ENCODE assay signal across 13 mouse cellular contexts in the genomic region with DNA sequence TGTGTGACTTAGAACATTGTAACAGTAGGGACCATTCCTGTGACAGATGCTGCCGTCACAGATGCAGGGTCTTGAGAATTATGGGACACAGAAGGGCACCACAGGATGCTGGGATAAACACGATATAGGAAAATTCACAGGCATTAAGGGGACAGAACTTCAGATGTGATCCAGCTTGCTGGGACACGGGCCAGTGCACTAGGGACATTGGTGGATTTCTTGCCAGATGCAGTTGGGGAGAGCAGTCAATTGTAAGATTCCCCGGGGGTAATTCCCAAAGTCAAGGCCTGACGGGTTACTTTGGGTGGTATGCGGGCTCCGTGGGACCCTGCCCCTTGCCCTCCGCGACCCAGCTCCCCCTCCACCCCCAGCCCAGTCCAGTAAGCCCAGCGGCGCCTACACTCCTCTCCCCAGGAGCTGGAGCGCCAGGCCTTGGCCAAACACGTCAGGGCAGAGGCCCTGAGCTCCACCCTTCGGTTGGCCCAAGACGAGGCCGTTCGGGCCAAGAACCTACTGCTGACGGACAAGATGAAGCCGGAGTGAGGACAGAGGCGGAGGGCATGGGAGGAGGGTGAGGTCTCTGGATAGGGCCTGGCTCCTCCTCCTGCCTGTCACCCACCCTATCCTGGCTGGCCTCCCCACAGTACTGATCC. TPM values are rescaled to one million over a fixed set of nuclear protein-coding genes. Genes with fewer than 3 reads are reported as not detected.
DNase-seq lines count a peak whose midpoint lies in the region; ATAC-seq and TF ChIP-seq lines count a peak whose summit lies in the region.
"Had no signal": no experiment of that assay in that cellular context is flagged by ENCODE, and none has a peak within 500 bp of the region (broad histone marks: within the 10 kb centered on the region; RNA-seq: fewer than 3 reads in every experiment).

No protein-coding gene starts in this region.

- H3K9ac ChIP-seq in forebrain, embryonic 13.5 days, result peak overlapping the region; percentile 30; the same call in 1 of the 2 replicates
- no peak overlapping the region for H3K9ac ChIP-seq in forebrain, embryonic 14.5 days (ENCODE audit: low read length)
- H3K9ac ChIP-seq in midbrain, embryonic 16.5 days (ENCODE audit: low read depth, low read length), result no peak overlapping the region
- no peak overlapping the region for H3K9ac ChIP-seq in heart, postnatal 0 days (replicated peaks; ENCODE audit: low read depth, low read length)
- peak overlapping the region; percentile 51; the same call in 1 of the 2 replicates for H3K9ac ChIP-seq in stomach, embryonic 16.5 days (ENCODE audit: low read length)
- H3K9ac ChIP-seq: stomach, embryonic 15.5 days had no signal

- H3K4me2 ChIP-seq in forebrain, embryonic 13.5 days, result no peak overlapping the region
- no peak overlapping the region for H3K4me2 ChIP-seq in forebrain, embryonic 14.5 days (ENCODE audit: low read length)
- no peak overlapping the region for H3K4me2 ChIP-seq in midbrain, embryonic 16.5 days (ENCODE audit: low read length)
- no peak overlapping the region for H3K4me2 ChIP-seq in heart, postnatal 0 days (ENCODE audit: low read depth, low read length)
- no peak overlapping the region for H3K4me2 ChIP-seq in stomach, embryonic 16.5 days (ENCODE audit: low read depth, low read length)
- H3K4me2 ChIP-seq: stomach, embryonic 15.5 days had no signal

- H3K4me1 ChIP-seq in forebrain, embryonic 13.5 days, result peaks cover 8% of the 10 kb centered on the region
- H3K4me1 ChIP-seq in forebrain, embryonic 14.5 days (ENCODE audit: control insufficient read depth, insufficient read depth, low read length), result peaks cover 6% of the 10 kb centered on the region
- H3K4me1 ChIP-seq in midbrain, embryonic 10.5 days, result peaks cover 17% of the 10 kb centered on the region
- H3K4me1 ChIP-seq in midbrain, embryonic 16.5 days (ENCODE audit: control insufficient read depth, insufficient read depth, low read length), result no peaks in the 10 kb centered on the region
- H3K4me1 ChIP-seq in heart, postnatal 0 days (ENCODE audit: control insufficient read depth, insufficient read depth), result 0 out of 2 replicates have a peak, but pooled peaks cover 2% of the 10 kb centered on the region
- H3K4me1 ChIP-seq in stomach, embryonic 16.5 days (ENCODE audit: control insufficient read depth, insufficient read depth, low read length), result 0 out of 2 replicates have a peak, but pooled peaks cover 3% of the 10 kb centered on the region

- 82% methylated on average over 20 of the region's 20 CpGs for WGBS in forebrain, embryonic 13.5 days
- WGBS in forebrain, embryonic 14.5 days, result 79% methylated on average over 20 of the region's 20 CpGs
- 76% methylated on average over 20 of the region's 20 CpGs for WGBS in midbrain, embryonic 10.5 days
- WGBS in midbrain, embryonic 16.5 days, result 75% methylated on average over 20 of the region's 20 CpGs
- 66% methylated on average over 20 of the region's 20 CpGs for WGBS in heart, postnatal 0 days
- 66% methylated on average over 20 of the region's 20 CpGs for WGBS in stomach, embryonic 16.5 days

- no peak for TF ChIP-seq EP300 in heart, postnatal 0 days (IDR thresholded peaks at IDR 0.05; ENCODE audit: low read depth)

- no peak overlapping the region for H3K27ac ChIP-seq in forebrain, embryonic 13.5 days
- no peak overlapping the region for H3K27ac ChIP-seq in forebrain, embryonic 14.5 days (ENCODE audit: low read depth, low read length)
- H3K27ac ChIP-seq in midbrain, embryonic 10.5 days (replicated peaks), result 0 out of 2 replicates have a peak overlapping the region, but pooled peaks have one; percentile 28
- H3K27ac ChIP-seq in midbrain, embryonic 16.5 days (ENCODE audit: low read length), result no peak overlapping the region
- peak overlapping the region; percentile 25; the same call in 1 of the 2 replicates for H3K27ac ChIP-seq in heart, postnatal 0 days (ENCODE audit: low read depth)
- no peak overlapping the region for H3K27ac ChIP-seq in stomach, embryonic 16.5 days (ENCODE audit: low read length)
- H3K27ac ChIP-seq: left cerebral cortex, adult 2 months; stomach, embryonic 15.5 days had no signal

- peaks cover 35% of the 10 kb centered on the region for H3K36me3 ChIP-seq in forebrain, embryonic 13.5 days (ENCODE audit: poor library complexity, severe bottlenecking)
- H3K36me3 ChIP-seq in forebrain, embryonic 14.5 days (ENCODE audit: control insufficient read depth, insufficient read depth, low read length), result peaks cover 39% of the 10 kb centered on the region
- H3K36me3 ChIP-seq in midbrain, embryonic 10.5 days, result peaks cover 33% of the 10 kb centered on the region
- peaks cover 11% of the 10 kb centered on the region for H3K36me3 ChIP-seq in midbrain, embryonic 16.5 days (ENCODE audit: control insufficient read depth, insufficient read depth, low read length)
- H3K36me3 ChIP-seq in heart, postnatal 0 days (replicated peaks; ENCODE audit: control insufficient read depth, insufficient read depth, low read length), result 0 out of 2 replicates have a peak, but pooled peaks cover 7% of the 10 kb centered on the region
- H3K36me3 ChIP-seq in stomach, embryonic 16.5 days (ENCODE audit: control insufficient read depth, insufficient read depth, low read length), result peaks cover 3% of the 10 kb centered on the region; the same call in 1 of the 2 replicates
- H3K36me3 ChIP-seq: stomach, embryonic 15.5 days had no signal

- TF ChIP-seq CTCF in heart, postnatal 0 days (IDR thresholded peaks at IDR 0.05; ENCODE audit: low read depth), result no peak

- peaks cover 5% of the 10 kb centered on the region for H3K27me3 ChIP-seq in forebrain, embryonic 13.5 days
- H3K27me3 ChIP-seq in forebrain, embryonic 14.5 days (replicated peaks; ENCODE audit: control insufficient read depth, insufficient read depth, low read length), result no peaks in the 10 kb centered on the region
- H3K27me3 ChIP-seq in midbrain, embryonic 10.5 days (ENCODE audit: low read depth, poor library complexity, severe bottlenecking), result peaks cover 11% of the 10 kb centered on the region; the same call in 1 of the 2 replicates
- no peaks in the 10 kb centered on the region; the same call in none of the 2 replicates for H3K27me3 ChIP-seq in midbrain, embryonic 16.5 days (ENCODE audit: control insufficient read depth, insufficient read depth, low read depth, low read length)
- H3K27me3 ChIP-seq in heart, postnatal 0 days (ENCODE audit: control insufficient read depth, insufficient read depth, low read length), result no peaks in the 10 kb centered on the region
- no peaks in the 10 kb centered on the region for H3K27me3 ChIP-seq in stomach, embryonic 16.5 days (ENCODE audit: control insufficient read depth, insufficient read depth, low read length)
- H3K27me3 ChIP-seq: stomach, embryonic 15.5 days had no signal

- H3K4me3 ChIP-seq in forebrain, embryonic 13.5 days, result no peak overlapping the region
- H3K4me3 ChIP-seq in forebrain, embryonic 14.5 days (ENCODE audit: low read depth, low read length), result no peak overlapping the region
- no peak overlapping the region for H3K4me3 ChIP-seq in midbrain, embryonic 10.5 days
- H3K4me3 ChIP-seq in midbrain, embryonic 16.5 days (ENCODE audit: low read depth, low read length), result no peak overlapping the region
- H3K4me3 ChIP-seq in heart, postnatal 0 days (ENCODE audit: low read depth, low read length), result no peak overlapping the region
- H3K4me3 ChIP-seq in stomach, embryonic 16.5 days (replicated peaks; ENCODE audit: low read length), result no peak overlapping the region
- H3K4me3 ChIP-seq: left cerebral cortex, adult 2 months; stomach, embryonic 15.5 days had no signal

- DNase-seq in forebrain, embryonic 14.5 days (ENCODE audit: low spot score), result no peak
- DNase-seq in midbrain, embryonic 10.5 days (ENCODE audit: low spot score), result no peak
- DNase-seq in heart, postnatal 0 days (ENCODE audit: low spot score), result no peak
- no peak for DNase-seq in thymus, postnatal 0 days (ENCODE audit: low spot score)

- H3K9me3 ChIP-seq in forebrain, embryonic 13.5 days (replicated peaks), result no peaks in the 10 kb centered on the region
- H3K9me3 ChIP-seq in forebrain, embryonic 14.5 days (replicated peaks; ENCODE audit: control insufficient read depth, low read length), result no peaks in the 10 kb centered on the region
- H3K9me3 ChIP-seq in midbrain, embryonic 10.5 days (replicated peaks), result no peaks in the 10 kb centered on the region
- no peaks in the 10 kb centered on the region for H3K9me3 ChIP-seq in midbrain, embryonic 16.5 days (replicated peaks; ENCODE audit: control insufficient read depth, low read length, poor library complexity, severe bottlenecking)
- H3K9me3 ChIP-seq in heart, postnatal 0 days (replicated peaks; ENCODE audit: control insufficient read depth, low read length), result no peaks in the 10 kb centered on the region
- H3K9me3 ChIP-seq in stomach, embryonic 16.5 days (replicated peaks; ENCODE audit: control insufficient read depth, low read length), result no peaks in the 10 kb centered on the region
- H3K9me3 ChIP-seq: stomach, embryonic 15.5 days had no signal

- ATAC-seq in forebrain, embryonic 13.5 days, result no peak
- no peak for ATAC-seq in forebrain, embryonic 14.5 days
- ATAC-seq in midbrain, embryonic 16.5 days, result no peak
- no peak for ATAC-seq in heart, postnatal 0 days (ENCODE audit: insufficient read depth, low read depth)
- no peak; the same call in 1 of the 2 replicates for ATAC-seq in stomach, embryonic 16.5 days (ENCODE audit: insufficient read depth, low FRiP score)
- ATAC-seq in CD4-positive, CD25-positive, alpha-beta regulatory T cell, adult 4 months, result no peak
- ATAC-seq: hindbrain, embryonic 16.5 days had no signal

RNA-seq across cellular contexts. Expression of a gene that starts 14.3 kb away (rescaled TPM):
- polyA plus RNA-seq in forebrain, embryonic 13.5 days (2015; fragmentation: Nextera tagmentation; extraction: Ambion mirVana), result 0.20 TPM in 1 of 2 replicates, not detected in the other
- polyA plus RNA-seq in forebrain, embryonic 14.5 days (2014; fragmentation: Nextera tagmentation; extraction: Ambion mirVana), result not detected in 2 replicates
- 0.11 and 0.14 TPM in 2 replicates for polyA plus RNA-seq in midbrain, embryonic 10.5 days (2016; fragmentation: Nextera tagmentation; extraction: Ambion mirVana)
- 0.10 and 0.25 TPM in 2 replicates for polyA plus RNA-seq in midbrain, embryonic 16.5 days (2015; fragmentation: Nextera tagmentation; extraction: Ambion mirVana)
- not detected in 2 replicates for total RNA-seq in heart, postnatal 0 days (2014; rRNA removed; ENCODE audit: low replicate concordance)
- 0.16 and 0.27 TPM in 2 replicates for polyA plus RNA-seq in heart, postnatal 0 days (2015; fragmentation: Nextera tagmentation; extraction: Ambion mirVana)
- polyA plus RNA-seq in stomach, embryonic 16.5 days (2015; fragmentation: Nextera tagmentation; extraction: Ambion mirVana), result 0.06 TPM in 1 of 2 replicates, not detected in the other
- polyA plus RNA-seq in thymus, postnatal 0 days (2015; fragmentation: Nextera tagmentation; extraction: Ambion mirVana), result 0.23 and 0.25 TPM in 2 replicates
- not detected for polyA plus RNA-seq in CD4-positive, CD25-positive, alpha-beta regulatory T cell, adult 4 months (2017; shearing (Covaris generic))
- total RNA-seq: adrenal gland, postnatal 36 days; common myeloid progenitor, adult 5-6 weeks had no signal
- polyA plus RNA-seq: hindbrain, embryonic 16.5 days had no signal

RNA-seq across cellular contexts. Expression of a gene that starts 17.3 kb away (rescaled TPM):
- polyA plus RNA-seq in forebrain, embryonic 13.5 days (2015; fragmentation: Nextera tagmentation; extraction: Ambion mirVana), result 40.2 and 43.1 TPM in 2 replicates
- 37.3 and 41.0 TPM in 2 replicates for polyA plus RNA-seq in forebrain, embryonic 14.5 days (2014; fragmentation: Nextera tagmentation; extraction: Ambion mirVana)
- polyA plus RNA-seq in midbrain, embryonic 10.5 days (2016; fragmentation: Nextera tagmentation; extraction: Ambion mirVana), result 22.3 and 26.8 TPM in 2 replicates
- polyA plus RNA-seq in midbrain, embryonic 16.5 days (2015; fragmentation: Nextera tagmentation; extraction: Ambion mirVana), result 58.4 and 63.1 TPM in 2 replicates
- total RNA-seq in heart, postnatal 0 days (2014; rRNA removed; ENCODE audit: low replicate concordance), result 7.5 and 12.7 TPM in 2 replicates
- 3.4 and 3.9 TPM in 2 replicates for polyA plus RNA-seq in heart, postnatal 0 days (2015; fragmentation: Nextera tagmentation; extraction: Ambion mirVana)
- polyA plus RNA-seq in stomach, embryonic 16.5 days (2015; fragmentation: Nextera tagmentation; extraction: Ambion mirVana), result 19.9 and 23.4 TPM in 2 replicates
- polyA plus RNA-seq in thymus, postnatal 0 days (2015; fragmentation: Nextera tagmentation; extraction: Ambion mirVana), result 1.2 and 2.0 TPM in 2 replicates
- polyA plus RNA-seq in CD4-positive, CD25-positive, alpha-beta regulatory T cell, adult 4 months (2017; shearing (Covaris generic)), result under 1 TPM; 0.36 to 0.92 TPM

RNA-seq across cellular contexts. Expression of a gene that starts 28.0 kb away (rescaled TPM):
- polyA plus RNA-seq in forebrain, embryonic 13.5 days (2015; fragmentation: Nextera tagmentation; extraction: Ambion mirVana), result 81.7 and 87.2 TPM in 2 replicates
- 85.6 and 99.3 TPM in 2 replicates for polyA plus RNA-seq in forebrain, embryonic 14.5 days (2014; fragmentation: Nextera tagmentation; extraction: Ambion mirVana)
- 74.2 and 77.0 TPM in 2 replicates for polyA plus RNA-seq in midbrain, embryonic 10.5 days (2016; fragmentation: Nextera tagmentation; extraction: Ambion mirVana)
- 122 and 136 TPM in 2 replicates for polyA plus RNA-seq in midbrain, embryonic 16.5 days (2015; fragmentation: Nextera tagmentation; extraction: Ambion mirVana)
- total RNA-seq in heart, postnatal 0 days (2014; rRNA removed; ENCODE audit: low replicate concordance), result 63.1 and 99.0 TPM in 2 replicates
- 36.2 and 37.1 TPM in 2 replicates for polyA plus RNA-seq in heart, postnatal 0 days (2015; fragmentation: Nextera tagmentation; extraction: Ambion mirVana)
- 52.6 and 55.6 TPM in 2 replicates for polyA plus RNA-seq in stomach, embryonic 16.5 days (2015; fragmentation: Nextera tagmentation; extraction: Ambion mirVana)
- polyA plus RNA-seq in thymus, postnatal 0 days (2015; fragmentation: Nextera tagmentation; extraction: Ambion mirVana), result 34.5 and 37.5 TPM in 2 replicates
- polyA plus RNA-seq in CD4-positive, CD25-positive, alpha-beta regulatory T cell, adult 4 months (2017; shearing (Covaris generic)), result 1 to 10 TPM; 6.2 to 7.4 TPM

RNA-seq across cellular contexts. Expression of a gene that starts 29.1 kb away (rescaled TPM):
- 815 and 859 TPM in 2 replicates for polyA plus RNA-seq in forebrain, embryonic 13.5 days (2015; fragmentation: Nextera tagmentation; extraction: Ambion mirVana)
- 241 and 274 TPM in 2 replicates for polyA plus RNA-seq in forebrain, embryonic 14.5 days (2014; fragmentation: Nextera tagmentation; extraction: Ambion mirVana)
- polyA plus RNA-seq in midbrain, embryonic 10.5 days (2016; fragmentation: Nextera tagmentation; extraction: Ambion mirVana), result 908 and 945 TPM in 2 replicates
- 671 and 697 TPM in 2 replicates for polyA plus RNA-seq in midbrain, embryonic 16.5 days (2015; fragmentation: Nextera tagmentation; extraction: Ambion mirVana)
- total RNA-seq in heart, postnatal 0 days (2014; rRNA removed; ENCODE audit: low replicate concordance), result 152 and 173 TPM in 2 replicates
- 271 and 300 TPM in 2 replicates for polyA plus RNA-seq in heart, postnatal 0 days (2015; fragmentation: Nextera tagmentation; extraction: Ambion mirVana)
- 302 and 324 TPM in 2 replicates for polyA plus RNA-seq in stomach, embryonic 16.5 days (2015; fragmentation: Nextera tagmentation; extraction: Ambion mirVana)
- polyA plus RNA-seq in thymus, postnatal 0 days (2015; fragmentation: Nextera tagmentation; extraction: Ambion mirVana), result 364 and 365 TPM in 2 replicates
- polyA plus RNA-seq in CD4-positive, CD25-positive, alpha-beta regulatory T cell, adult 4 months (2017; shearing (Covaris generic)), result 100 to 1,000 TPM in 1 of 2 experiments, 10 to 100 TPM in 1; 39.7 to 114 TPM

RNA-seq across cellular contexts. Expression of a gene that starts 40.1 kb away (rescaled TPM):
- polyA plus RNA-seq in forebrain, embryonic 13.5 days (2015; fragmentation: Nextera tagmentation; extraction: Ambion mirVana), result 67.9 and 72.7 TPM in 2 replicates
- polyA plus RNA-seq in forebrain, embryonic 14.5 days (2014; fragmentation: Nextera tagmentation; extraction: Ambion mirVana), result 52.7 and 60.6 TPM in 2 replicates
- 69.5 and 71.2 TPM in 2 replicates for polyA plus RNA-seq in midbrain, embryonic 10.5 days (2016; fragmentation: Nextera tagmentation; extraction: Ambion mirVana)
- 52.3 and 53.6 TPM in 2 replicates for polyA plus RNA-seq in midbrain, embryonic 16.5 days (2015; fragmentation: Nextera tagmentation; extraction: Ambion mirVana)
- 31.7 and 61.1 TPM in 2 replicates for total RNA-seq in heart, postnatal 0 days (2014; rRNA removed; ENCODE audit: low replicate concordance)
- polyA plus RNA-seq in heart, postnatal 0 days (2015; fragmentation: Nextera tagmentation; extraction: Ambion mirVana), result 44.8 and 51.7 TPM in 2 replicates
- 96.2 and 96.4 TPM in 2 replicates for polyA plus RNA-seq in stomach, embryonic 16.5 days (2015; fragmentation: Nextera tagmentation; extraction: Ambion mirVana)
- 138 and 145 TPM in 2 replicates for polyA plus RNA-seq in thymus, postnatal 0 days (2015; fragmentation: Nextera tagmentation; extraction: Ambion mirVana)
- 100 to 1,000 TPM; 117 to 147 TPM for polyA plus RNA-seq in CD4-positive, CD25-positive, alpha-beta regulatory T cell, adult 4 months (2017; shearing (Covaris generic))

Comparison
In these comparisons a context has a peak if more than half of its experiments do, and no peak if none do; other contexts are left out.
1. H3K27ac ChIP-seq: peak in midbrain, embryonic 10.5 days (single experiment) and heart, postnatal 0 days (single experiment); none in forebrain, embryonic 13.5 days (single experiment), forebrain, embryonic 14.5 days (single experiment), midbrain, embryonic 16.5 days (single experiment) and stomach, embryonic 16.5 days (single experiment).
2. H3K9ac ChIP-seq: peak in forebrain, embryonic 13.5 days (single experiment) and stomach, embryonic 16.5 days (single experiment); none in forebrain, embryonic 14.5 days (single experiment), midbrain, embryonic 16.5 days (single experiment) and heart, postnatal 0 days (single experiment).